In the genomic region with DNA sequence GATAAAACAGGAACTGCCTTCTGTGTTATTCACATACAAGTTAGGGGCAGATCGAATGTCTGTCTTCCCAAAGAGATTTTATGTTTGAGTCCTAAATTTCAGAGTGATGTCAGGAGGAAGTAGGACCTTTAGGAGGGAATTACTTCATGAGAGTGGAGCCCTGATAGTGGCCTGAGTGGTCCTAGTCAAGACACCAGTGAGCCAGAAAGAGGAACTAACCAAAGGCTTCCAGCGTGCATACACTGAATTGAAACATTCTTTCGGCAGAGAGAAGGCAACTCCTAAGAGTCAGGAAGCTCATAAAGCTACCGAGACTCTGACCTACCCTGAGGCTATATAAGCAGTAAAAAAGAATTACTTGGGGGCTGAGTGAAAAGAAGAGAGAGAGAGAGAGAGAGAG, we compare ENCODE assay signal across 16 mouse cellular contexts. TPM values are rescaled to one million over a fixed set of nuclear protein-coding genes. Genes with fewer than 3 reads are reported as not detected.
"Had no signal": no experiment of that assay in that cellular context is flagged by ENCODE, and none has a peak within 500 bp of the region (broad histone marks: within the 10 kb centered on the region; RNA-seq: fewer than 3 reads in every experiment).

No protein-coding gene starts in this region.

- H3K27ac ChIP-seq: kidney, embryonic 15.5 days; limb, embryonic 13.5 days; liver, embryonic 14.5 days; midbrain, embryonic 13.5 days; neural tube, embryonic 15.5 days had no signal

- ATAC-seq: midbrain, embryonic 13.5 days had no signal

- H3K9ac ChIP-seq: kidney, embryonic 15.5 days; limb, embryonic 13.5 days; liver, embryonic 14.5 days; midbrain, embryonic 13.5 days; neural tube, embryonic 15.5 days had no signal

- H3K27me3 ChIP-seq: kidney, embryonic 15.5 days; limb, embryonic 13.5 days; midbrain, embryonic 13.5 days; neural tube, embryonic 15.5 days had no signal

- H3K36me3 ChIP-seq: kidney, embryonic 15.5 days; limb, embryonic 13.5 days; midbrain, embryonic 13.5 days; neural tube, embryonic 15.5 days had no signal

- H3K4me1 ChIP-seq: kidney, embryonic 15.5 days; limb, embryonic 13.5 days; midbrain, embryonic 13.5 days; neural tube, embryonic 15.5 days had no signal

- H3K4me2 ChIP-seq: kidney, embryonic 15.5 days; limb, embryonic 13.5 days; midbrain, embryonic 13.5 days; neural tube, embryonic 15.5 days had no signal

- DNase-seq: kidney, adult 2 months; kidney, postnatal 14 days; lung, adult 18-20 months; lung, postnatal 36 days; right cerebral cortex, adult 18-20 months; thymus, adult 18-20 months; thymus, postnatal 36 days had no signal

- H3K4me3 ChIP-seq: kidney, embryonic 15.5 days; limb, embryonic 13.5 days; midbrain, embryonic 13.5 days; myocyte; neural tube, embryonic 15.5 days had no signal

- H3K9me3 ChIP-seq: kidney, embryonic 15.5 days; limb, embryonic 13.5 days; midbrain, embryonic 13.5 days; neural tube, embryonic 15.5 days had no signal

RNA-seq across cellular contexts. Expression of a gene that starts 18.2 kb away (rescaled TPM):
- total RNA-seq: liver, adult 2 months had no signal
- polyA plus RNA-seq: kidney, embryonic 15.5 days; limb, embryonic 13.5 days; neural tube, embryonic 11.5 days; stomach, embryonic 14.5 days had no signal
